Mouse (Mus musculus) adrenal gland, postnatal 10 days (tissue): Measurements from ENCODE around the gene Tshz3. TPM values are rescaled to one million over a fixed set of nuclear protein-coding genes. Genes with fewer than 3 reads are reported as not detected.

ENCODE experiments used
- DNase-seq: peaks from one replicate; pipeline ENCODE4 v3.0.0; 2021; ENCODE audit warnings: mixed read lengths
- long read RNA-seq, 2 experiments: library from polyadenylated mRNA; stranded (forward); transcript quantifications; one replicate each; pipeline ENCODE4 v2.0.0; 2021
- total RNA-seq, 2 experiments: library from RNA; stranded (reverse); gene quantifications; 2 replicates each; pipeline ENCODE4 v1.2.3; 2021

Gene Tshz3
- total RNA-seq = 1 to 10 TPM; 5.1 to 6.1 TPM
- long read RNA-seq, experiment 1, partial matches to known transcripts = 0 of 2 reads
- long read RNA-seq, experiment 1, other reads (novel, unspliced or antisense) = 2 of 2 reads
- long read RNA-seq, experiment 2, partial matches to known transcripts = 0 of 1 reads
- long read RNA-seq, experiment 2, other reads (novel, unspliced or antisense) = 1 of 1 reads

- DNase-seq = peak; percentile 77
Observed at GRCm38 (mm10) chr7:36697856-36698588, at the start of gene Tshz3. Tshz3 (plus strand) TSS chr7:36698118.

DNA sequence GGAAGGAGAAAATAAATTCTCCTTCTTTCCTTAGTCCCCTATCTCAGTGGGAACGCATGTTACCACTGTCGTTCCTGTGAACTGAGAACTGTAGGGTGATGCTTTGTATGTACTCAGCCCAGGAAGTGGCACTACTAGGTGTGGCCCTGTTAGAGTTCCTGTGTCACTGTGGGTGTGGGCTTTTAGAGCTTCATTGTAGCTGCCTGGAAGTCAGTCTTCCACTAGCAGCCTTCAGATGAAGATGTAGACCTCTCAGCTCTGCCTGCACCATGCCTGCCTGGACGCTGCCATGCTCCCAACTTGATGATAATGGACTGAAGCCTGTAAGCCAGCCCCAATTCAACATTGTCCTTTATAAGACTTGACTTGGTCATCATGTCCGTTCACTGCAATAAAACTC lies 42.0 kb upstream of the Tshz3 start:
- DNase-seq = no peak

GRCm38 (mm10) chr7:36656401-36656800 lies 41.5 kb upstream of the Tshz3 start:
- no peak for DNase-seq

DNA sequence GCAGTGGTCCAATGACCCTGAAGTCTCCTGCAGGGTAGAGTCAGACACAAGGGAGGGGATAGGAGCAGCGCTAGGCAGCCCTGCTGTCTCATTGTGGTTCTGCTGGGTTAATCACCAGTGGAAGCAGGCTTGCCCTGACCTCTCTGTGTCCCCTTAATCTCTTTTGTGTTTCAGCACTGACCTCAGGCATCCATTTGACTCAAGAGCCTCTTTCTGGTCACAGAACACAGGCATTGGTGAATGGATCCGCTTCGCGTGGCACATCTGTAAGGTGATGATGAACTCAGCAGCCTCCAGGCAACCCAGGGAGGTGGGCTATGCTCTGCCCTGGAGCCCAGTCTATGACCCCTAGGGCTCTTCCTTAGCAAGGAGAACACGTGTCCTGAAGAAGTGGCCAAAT lies 39.6 kb upstream of the Tshz3 start:
- DNase-seq = no peak

- DNase-seq = no peak
Observed at GRCm38 (mm10) chr7:36659265-36659664, 38.7 kb upstream of the Tshz3 start.

- DNase-seq = no peak
Observed at GRCm38 (mm10) chr7:36660654-36661053, 37.3 kb upstream of the Tshz3 start.

DNA sequence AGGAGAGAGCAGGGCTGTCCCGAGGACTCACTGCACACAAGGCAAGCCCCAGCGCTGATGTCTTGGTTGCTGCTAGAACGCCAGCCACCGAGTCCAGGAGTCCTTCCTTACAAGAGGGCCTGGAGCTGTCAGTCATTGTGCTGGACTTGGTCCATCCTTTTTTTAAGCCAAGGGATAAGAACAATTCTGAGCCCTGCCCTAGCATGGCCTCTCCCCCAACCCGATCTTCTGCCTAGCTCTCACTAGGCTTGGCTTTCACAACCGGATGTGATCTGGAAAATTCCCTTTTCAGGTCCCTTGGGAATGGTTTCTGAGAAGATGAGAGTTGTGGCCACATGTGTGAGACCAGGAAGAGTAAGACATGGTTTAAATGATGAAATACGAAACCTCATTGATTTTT lies 34.5 kb upstream of the Tshz3 start:
- no peak for DNase-seq

DNA sequence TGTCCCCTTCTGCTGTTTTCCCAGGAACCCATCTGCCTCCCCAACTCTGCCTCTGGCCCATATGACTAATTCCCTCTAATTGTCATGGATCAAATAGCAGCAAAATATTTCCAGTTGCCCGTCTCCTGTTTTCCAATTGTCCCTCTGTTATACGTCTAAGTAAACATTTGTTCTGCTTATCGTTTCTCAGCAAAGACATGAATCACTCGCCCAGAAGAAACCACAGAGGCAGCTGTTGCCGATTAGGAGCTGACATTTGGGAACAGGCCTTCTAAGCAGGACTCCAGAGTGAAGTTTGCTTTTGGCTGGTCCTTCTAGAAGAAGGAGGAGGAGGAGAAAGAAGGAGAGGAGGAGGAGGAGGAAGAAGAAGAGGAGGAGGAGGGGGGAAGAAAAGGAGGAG lies 30.2 kb upstream of the Tshz3 start:
- DNase-seq = no peak

- no peak for DNase-seq
Observed at GRCm38 (mm10) chr7:36678031-36678430, 19.9 kb upstream of the Tshz3 start.

DNA sequence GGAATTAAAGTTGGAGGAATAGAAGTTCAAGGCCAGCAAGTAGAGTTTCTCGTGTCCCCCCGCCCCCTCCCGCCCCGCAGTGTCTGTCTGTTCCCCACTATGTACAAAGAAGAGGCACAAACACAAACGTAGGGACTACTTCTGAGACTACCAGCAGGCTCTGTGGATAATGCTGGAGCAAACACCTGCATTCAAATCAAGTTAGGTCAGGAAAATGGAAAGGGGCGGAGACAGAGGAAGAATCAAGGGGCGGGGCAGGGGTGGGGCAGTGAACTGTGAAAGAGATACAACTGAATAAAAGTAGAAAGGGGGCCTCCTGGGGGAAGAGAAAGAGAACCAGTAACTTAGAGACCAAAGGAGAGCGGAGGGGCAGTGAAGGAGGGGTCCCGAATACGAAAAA lies 19.4 kb upstream of the Tshz3 start:
- DNase-seq = no peak

DNA sequence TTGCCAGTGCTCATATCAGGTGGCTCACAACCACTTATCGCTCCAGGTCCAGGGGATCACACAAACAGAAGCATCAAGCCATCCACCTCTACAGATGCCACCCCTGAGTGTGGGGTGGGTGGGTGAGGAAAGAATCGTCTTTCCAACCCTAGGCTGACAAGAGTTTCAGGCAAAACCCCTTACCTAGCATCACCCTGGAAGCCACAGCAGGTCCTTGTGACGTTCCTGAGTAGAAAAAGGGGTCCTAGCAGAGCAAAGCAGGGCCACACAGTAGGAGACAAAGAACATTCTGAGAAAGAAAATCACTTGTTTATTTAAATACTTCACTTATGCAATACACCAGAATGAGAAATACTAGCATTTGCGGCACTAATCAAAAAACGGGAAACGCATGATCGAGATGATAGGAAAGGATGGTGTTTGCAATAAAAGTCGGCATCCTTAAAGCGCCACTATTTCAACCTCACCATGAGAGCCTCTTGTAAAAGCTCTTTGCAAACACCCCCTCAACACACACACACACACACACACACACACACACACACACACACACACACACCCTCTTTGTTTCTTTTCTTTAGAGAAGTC lies 18.8 kb upstream of the Tshz3 start:
- DNase-seq = no peak

- no peak for DNase-seq
Observed at GRCm38 (mm10) chr7:36679866-36680458, 18.0 kb upstream of the Tshz3 start.

- DNase-seq = no peak
Observed at GRCm38 (mm10) chr7:36687508-36687907, 10.4 kb upstream of the Tshz3 start.

DNA sequence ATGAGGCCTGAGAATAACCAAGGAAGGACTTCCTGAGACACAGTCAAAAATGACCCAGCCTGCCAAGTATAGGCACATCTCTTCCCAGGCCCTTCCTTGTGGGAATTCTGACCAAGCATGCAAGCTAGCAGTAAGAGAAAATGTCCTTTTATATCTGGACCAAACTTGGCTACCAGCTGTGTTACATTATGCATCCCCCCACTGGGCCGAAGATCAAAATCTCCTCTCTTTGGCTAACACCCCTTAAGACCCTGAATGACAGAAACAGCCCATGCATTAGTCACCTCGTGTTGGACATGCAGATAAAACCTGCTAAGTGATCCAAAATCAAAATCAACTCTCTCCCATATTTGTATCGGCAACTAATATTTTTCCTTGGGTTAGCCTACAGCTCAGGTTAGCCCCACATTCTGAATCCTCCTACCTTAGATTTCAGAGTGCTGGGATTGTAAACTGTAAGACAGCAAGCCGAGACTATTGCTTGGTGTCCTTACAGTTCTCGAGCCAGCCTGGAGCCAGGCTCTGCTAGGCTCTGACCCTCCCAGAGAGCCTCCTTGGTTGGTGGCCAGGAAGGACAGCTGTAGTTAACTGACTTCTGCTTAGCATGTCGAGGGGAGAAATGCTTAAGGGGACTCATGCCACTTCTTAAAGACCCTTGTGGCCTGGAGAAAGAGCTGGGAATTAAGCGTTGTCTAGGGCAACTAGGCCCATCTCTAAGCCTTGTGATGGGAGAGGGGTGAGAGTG lies 8.7 kb upstream of the Tshz3 start:
- no peak for DNase-seq

- DNase-seq = peak; percentile 50
Observed at GRCm38 (mm10) chr7:36690551-36690950, 7.4 kb upstream of the Tshz3 start.

DNA sequence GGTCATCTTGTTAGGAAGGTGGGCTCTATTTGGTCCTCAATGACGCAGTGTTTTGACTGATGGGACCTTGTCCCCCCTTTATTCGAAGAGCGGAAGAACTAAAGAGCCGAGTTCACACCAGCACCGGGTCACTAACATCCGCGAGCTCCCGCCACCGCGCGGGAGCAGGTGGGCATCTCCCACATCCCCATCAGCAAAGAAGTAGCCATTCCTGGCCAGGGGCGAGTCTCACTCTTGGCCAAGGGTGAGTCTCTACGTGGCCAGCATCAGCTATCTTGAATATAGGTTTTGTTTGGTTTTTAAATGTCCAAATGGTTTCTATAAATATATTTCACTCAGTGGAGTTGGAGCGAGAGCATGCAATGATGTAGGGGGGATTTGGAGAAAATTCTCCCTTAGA lies 6.3 kb upstream of the Tshz3 start:
- no peak for DNase-seq

DNA sequence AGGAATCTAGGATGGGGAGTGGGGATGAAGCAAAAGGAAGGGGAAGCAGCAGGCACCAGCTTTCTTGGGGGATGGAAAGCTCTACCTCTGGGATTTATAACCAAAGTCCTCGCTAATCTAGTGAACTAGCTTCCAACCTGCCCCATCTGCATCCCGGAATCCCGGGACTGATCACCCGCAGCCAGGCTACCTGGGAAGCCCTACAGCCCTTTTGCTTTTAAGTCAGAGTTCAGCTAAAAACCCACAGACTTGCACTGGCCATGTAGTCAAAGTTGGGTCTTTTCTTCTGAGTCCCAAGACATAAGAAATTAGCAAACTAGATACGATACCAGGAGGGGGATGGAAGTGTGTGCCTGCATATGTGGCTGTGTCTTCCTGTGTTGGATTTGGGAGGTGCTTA lies 5.5 kb upstream of the Tshz3 start:
- DNase-seq = no peak

DNA sequence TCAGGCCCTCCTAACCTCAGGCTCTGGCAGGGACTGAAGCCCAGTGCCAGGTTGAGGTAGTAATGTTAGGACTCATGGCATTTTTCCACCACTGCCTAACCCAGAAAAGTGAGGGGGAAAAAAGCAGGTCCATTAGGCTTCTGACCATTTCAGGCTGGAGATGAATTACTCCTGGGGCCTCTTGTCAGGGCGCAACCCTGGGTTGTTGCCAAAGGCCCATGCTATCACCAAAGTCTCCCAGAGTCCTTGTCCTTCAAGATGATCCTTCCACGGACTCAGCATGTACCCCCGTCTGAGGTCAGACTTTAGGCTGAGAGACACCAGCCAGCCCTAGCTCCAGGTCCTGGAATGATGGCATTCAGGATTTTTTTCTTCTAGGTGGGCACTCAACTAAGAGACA lies 4.8 kb upstream of the Tshz3 start:
- no peak for DNase-seq

- no peak for DNase-seq
Observed at GRCm38 (mm10) chr7:36694642-36695191, 3.2 kb upstream of the Tshz3 start.

- no peak for DNase-seq
Observed at GRCm38 (mm10) chr7:36695276-36695675, 2.6 kb upstream of the Tshz3 start.

DNA sequence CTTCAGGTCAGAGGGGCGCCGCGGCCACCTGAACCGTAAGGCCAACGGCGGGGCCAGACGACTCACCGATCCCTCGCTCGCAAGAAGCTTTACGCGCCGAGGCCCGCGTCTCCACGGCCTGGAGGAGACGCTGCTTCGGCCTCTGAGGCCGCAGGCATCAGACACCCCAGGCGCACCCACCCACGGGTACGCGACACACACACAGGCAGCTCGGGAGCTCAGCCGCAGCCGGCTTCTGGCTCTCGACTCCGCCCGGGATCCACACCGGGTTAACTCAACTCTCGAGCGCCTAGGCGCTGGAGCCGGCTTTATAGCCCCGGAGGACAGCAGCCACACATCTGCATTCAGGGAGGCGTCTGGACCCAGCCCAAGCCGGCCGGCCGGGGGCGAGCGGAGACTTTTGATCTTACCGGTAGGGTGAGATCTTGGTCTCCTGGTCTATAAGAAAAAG lies 2.1 kb upstream of the Tshz3 start:
- DNase-seq = peak; percentile 58

- DNase-seq = peak; percentile 85
Observed at GRCm38 (mm10) chr7:36696406-36697117, 1.4 kb upstream of the Tshz3 start.
